Comparison of ENCODE assay signal across 15 mouse cellular contexts in the genomic region with DNA sequence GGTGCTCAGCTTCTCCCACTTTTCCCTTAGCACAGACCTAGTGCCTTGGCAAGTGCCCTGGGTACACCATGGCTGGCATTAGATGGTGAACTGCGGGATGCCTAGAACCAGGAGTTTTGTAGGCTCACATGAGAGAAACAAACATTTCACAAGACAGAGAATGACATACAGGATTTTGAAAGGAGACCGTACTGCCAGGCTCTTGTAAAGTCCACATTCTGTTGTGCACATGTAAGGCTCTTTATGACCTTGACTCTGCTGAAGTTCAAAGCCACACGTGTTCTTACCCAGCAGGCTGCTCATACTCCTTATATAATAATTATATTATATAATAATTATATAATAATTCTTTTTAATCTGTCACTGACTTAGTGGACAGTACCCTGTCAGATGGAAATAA.
"Had no signal": no experiment of that assay in that cellular context is flagged by ENCODE, and none has a peak within 500 bp of the region (broad histone marks: within the 10 kb centered on the region; RNA-seq: fewer than 3 reads in every experiment).

No protein-coding gene starts in this region.

- H3K4me3 ChIP-seq: neural tube, embryonic 15.5 days; stomach, embryonic 15.5 days had no signal

- H3K4me2 ChIP-seq: neural tube, embryonic 15.5 days; stomach, embryonic 15.5 days had no signal

- H3K36me3 ChIP-seq: neural tube, embryonic 15.5 days; stomach, embryonic 15.5 days had no signal

- H3K27me3 ChIP-seq: neural tube, embryonic 15.5 days; stomach, embryonic 15.5 days had no signal

- H3K9ac ChIP-seq: neural tube, embryonic 15.5 days; stomach, embryonic 15.5 days had no signal

- H3K27ac ChIP-seq: neural tube, embryonic 15.5 days; stomach, embryonic 15.5 days; stomach, postnatal 0 days had no signal

- H3K9me3 ChIP-seq: neural tube, embryonic 15.5 days; stomach, embryonic 15.5 days had no signal

- DNase-seq: retina, postnatal 1 day; right cerebral cortex, adult 18-20 months; right cerebral cortex, postnatal 14 days; right cerebral cortex, postnatal 25 days; right cerebral cortex, postnatal 4 days; spleen, adult 18-20 months; thymus, adult 18-20 months; thymus, adult 2 months; thymus, postnatal 14 days; thymus, postnatal 25 days; thymus, postnatal 36 days; thymus, postnatal 4 days had no signal
